Mouse (Mus musculus): Measurements from ENCODE around the gene Rex1bd.

The Rex1bd gene

GRCm38 (mm10) chr8:70477269-70477982 lies 29.1 kb downstream of the Rex1bd start:
- no peak for DNase-seq (ENCODE audit: low read depth, low spot score)

DNA sequence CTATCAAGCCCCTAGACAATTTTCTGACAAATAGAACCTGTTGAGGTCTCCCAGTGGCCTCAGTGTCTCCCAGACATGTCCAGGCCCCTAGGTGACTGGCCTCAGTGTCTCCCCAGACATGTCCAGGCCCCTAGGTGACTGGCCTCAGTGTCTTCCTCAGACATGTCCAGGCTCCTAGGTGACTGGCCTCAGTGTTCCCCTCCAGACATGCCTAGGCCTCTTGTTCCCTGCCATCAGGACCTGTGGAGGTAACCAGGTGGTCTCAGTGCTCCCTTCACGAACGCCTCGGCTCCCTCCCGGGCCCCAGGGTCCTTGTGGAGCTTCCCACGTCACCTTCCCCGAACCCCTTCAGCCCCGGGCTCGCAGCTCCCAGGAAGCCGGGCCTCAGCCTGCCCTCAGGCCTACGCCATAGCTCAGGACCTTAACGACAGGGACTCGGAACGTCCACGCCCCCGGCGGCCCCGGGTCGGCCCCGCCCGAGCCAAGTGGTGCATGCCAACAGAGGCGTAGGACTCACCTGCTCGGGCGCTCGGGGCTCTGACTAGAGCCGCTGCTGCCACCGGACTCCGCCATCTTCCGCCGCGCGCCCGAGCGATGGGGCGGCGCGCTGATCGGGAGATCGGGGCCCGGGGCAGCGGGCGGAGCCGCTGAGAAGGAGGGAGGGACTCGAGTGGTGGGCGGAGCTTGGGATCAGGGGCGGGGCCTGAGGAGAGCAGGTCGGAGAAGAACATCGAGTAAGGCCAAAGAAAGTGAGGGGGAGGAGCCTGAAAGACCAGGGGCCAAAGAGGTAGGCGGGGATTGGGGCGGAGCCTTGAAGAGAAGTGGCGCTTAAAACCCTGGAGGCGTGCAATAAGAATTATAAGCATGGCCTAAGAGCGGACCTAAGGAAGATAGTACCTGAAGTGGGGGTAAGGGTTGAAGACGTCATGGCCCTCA lies 30.0 kb downstream of the Rex1bd start, which contains the start of gene Klhl26:
TSS of gene Klhl26 (minus strand) at position 636 of the 936 bp plus-strand sequence.
- DNase-seq (ENCODE audit: low read depth, low spot score) = peak; percentile 93

GRCm38 (mm10) chr8:70471856-70472255 lies 34.7 kb downstream of the Rex1bd start:
- no peak for DNase-seq (ENCODE audit: low read depth, low spot score)

DNA sequence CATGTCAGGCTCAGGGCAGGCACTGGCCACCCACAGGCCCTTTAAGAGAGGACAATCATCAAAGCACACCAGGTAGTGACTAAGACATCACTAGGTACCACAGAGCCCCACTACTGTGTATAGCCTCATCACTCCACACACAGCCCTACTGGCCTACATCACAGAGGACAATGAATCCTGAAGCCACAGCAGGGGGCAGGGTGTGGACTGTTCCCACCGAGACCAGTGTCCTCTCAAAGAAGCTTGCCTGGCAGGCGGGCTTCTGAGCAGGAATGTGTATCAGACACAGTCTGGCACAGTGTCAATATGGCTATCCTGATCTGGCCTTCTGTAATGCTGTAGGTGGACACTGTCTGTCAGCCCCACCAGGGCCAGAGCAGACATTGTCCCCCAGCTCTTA lies 36.6 kb downstream of the Rex1bd start:
- DNase-seq (ENCODE audit: low read depth, low spot score) = no peak

- DNase-seq (ENCODE audit: low read depth, low spot score) = no peak
These were observed 37.1 kb downstream of the Rex1bd start for GRCm38 (mm10) chr8:70469295-70469916.

DNA sequence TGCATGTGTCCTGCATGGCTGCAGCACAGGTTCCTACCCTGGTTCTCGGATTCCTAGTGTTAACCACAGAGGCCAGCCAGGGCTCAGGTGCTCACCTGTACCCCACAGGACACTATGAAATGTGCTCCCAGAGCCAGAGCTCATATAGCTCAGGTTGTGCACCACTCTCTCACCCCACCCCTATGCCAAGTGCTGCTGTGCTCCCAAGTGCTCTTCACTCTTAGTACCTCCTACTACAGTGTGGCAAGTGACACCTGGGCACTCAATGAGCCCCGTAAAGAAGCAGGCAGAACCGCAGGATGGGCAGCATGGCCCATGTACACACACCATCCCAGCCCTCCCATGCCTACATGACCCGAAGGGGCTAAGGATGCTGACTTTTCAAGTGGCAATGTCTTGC lies 37.8 kb downstream of the Rex1bd start:
- no peak for DNase-seq (ENCODE audit: low read depth, low spot score)

GRCm38 (mm10) chr8:70467907-70468306 lies 38.6 kb downstream of the Rex1bd start:
- no peak for DNase-seq (ENCODE audit: low read depth, low spot score)

GRCm38 (mm10) chr8:70467229-70467725 lies 39.3 kb downstream of the Rex1bd start:
- peak; percentile 7 for DNase-seq (ENCODE audit: low read depth, low spot score)

DNA sequence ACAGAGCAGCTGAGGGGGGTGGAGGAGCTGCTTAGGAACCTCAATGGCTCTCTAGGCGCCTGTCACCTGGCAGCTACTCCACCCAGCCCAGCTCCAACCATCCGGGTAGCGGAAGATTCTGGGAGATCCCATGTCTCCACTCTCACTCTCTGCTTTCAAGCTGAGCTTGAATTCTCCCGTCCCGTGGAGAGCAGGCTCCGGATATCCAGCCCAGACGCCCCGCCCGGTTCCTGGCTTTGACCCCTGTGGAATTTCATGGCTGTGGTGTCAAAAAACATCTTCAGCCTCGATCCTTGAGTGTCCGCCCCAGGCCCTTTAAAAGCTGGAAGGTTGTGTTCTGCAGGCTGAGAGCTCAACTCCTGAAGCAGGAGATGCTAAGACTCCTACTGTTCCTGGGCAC lies 39.8 kb downstream of the Rex1bd start:
- DNase-seq (ENCODE audit: low read depth, low spot score) = no peak

DNA sequence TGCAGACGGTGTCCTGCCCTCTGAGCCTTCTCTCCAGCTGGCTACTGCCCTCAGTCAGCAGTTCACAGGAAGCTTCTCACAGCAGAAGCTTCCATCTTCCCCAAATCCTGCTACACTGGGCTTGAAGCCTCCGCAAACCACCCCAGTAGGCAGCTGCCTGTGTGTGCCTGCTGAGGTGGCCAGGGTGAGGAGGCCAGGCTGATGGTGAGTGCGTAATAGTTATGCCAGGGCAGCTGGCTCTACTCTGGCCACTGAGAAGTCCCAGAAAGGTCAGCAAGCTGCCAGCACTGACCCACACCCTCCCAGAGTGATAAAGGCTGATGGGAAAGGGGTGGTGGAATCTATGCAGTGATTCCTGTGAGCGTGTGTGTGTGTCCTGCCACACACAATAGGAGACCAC lies 40.2 kb downstream of the Rex1bd start:
- no peak for DNase-seq (ENCODE audit: low read depth, low spot score)

- no peak for DNase-seq (ENCODE audit: low read depth, low spot score)
These were observed 40.9 kb downstream of the Rex1bd start for GRCm38 (mm10) chr8:70465701-70466100.

DNA sequence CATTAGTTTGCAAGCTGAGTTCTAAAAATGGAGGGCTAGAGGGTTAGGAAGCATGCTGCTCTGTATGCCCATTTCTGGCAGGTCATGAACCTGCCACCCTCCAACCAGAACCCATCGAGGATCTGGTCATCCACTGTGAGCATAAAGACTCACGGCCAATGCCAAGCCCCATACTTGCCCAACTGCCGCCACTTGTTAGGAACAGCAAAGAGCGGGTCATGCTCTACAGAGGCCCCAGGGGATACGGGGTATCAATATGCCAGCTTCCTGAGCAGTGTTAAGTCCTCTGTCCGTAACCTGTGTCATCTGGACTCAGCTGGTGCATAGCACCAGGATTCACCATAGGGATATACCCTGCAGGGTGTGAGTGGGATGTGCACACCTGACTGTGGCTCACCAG lies 42.4 kb downstream of the Rex1bd start:
- DNase-seq (ENCODE audit: low read depth, low spot score) = no peak

- no peak for DNase-seq (ENCODE audit: low read depth, low spot score)
These were observed 43.2 kb downstream of the Rex1bd start for GRCm38 (mm10) chr8:70463306-70463705.

GRCm38 (mm10) chr8:70462516-70462813 lies 44.1 kb downstream of the Rex1bd start:
- DNase-seq (ENCODE audit: low read depth, low spot score) = no peak

GRCm38 (mm10) chr8:70461765-70462515 lies 44.6 kb downstream of the Rex1bd start:
- no peak for DNase-seq (ENCODE audit: low read depth, low spot score)

DNA sequence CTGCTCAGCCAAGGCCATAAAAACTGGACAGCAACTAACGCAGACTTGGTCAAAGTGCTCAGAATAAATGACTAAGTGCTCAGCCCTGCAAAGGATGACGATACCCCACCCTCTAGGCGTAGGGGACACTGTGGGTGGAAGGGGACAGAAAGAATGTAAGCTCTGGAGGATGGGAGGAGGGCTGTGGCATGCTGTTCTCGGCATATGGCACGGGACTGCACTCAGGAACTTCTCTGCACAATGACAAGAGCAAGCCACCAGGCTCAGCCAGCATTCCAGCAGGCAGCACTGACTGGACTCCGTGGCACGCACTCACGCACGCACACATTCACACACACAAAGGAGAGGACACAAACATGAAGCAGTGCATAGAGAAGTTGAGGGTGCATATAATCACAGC lies 45.9 kb downstream of the Rex1bd start:
- DNase-seq (ENCODE audit: low read depth, low spot score) = no peak

DNA sequence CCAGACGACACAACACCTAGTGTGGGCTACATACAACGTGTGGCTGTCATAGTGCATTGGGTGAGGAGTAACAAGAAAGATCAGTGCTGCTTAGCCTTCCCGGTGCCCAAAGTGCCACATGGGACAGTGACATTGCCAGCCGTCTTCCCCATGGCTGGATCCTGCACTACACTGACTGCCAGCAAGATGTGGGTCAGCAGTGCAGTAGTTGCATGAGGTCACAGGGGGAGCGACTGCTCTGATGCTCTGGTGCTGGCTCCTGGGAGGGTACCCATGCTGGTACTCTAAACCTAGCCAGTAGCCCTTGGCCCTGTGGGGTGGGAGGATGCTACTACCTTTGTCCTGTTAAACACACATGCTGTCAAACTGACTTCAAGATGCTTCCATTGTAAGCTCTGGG lies 46.4 kb downstream of the Rex1bd start:
- no peak for DNase-seq (ENCODE audit: low read depth, low spot score)

DNA sequence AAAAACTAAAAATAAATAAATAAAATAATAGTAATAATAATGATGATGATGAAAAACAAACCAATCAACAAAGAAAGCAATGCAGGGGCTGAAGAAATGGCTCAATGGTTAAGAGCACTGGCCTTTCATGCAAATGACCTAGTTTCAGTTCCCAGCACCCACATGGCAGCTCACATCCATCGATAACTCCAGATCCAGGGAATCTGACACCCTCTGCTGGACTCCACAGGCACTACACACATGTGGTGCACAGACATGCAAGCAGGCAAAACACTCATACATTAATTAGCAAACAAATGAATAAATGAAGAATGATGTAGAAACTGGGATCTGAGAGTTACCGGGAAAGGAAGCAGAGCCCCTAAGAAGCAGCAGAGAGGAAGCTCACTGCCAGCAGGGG lies 46.9 kb downstream of the Rex1bd start:
- no peak for DNase-seq (ENCODE audit: low read depth, low spot score)

- DNase-seq (ENCODE audit: low read depth, low spot score) = no peak
These were observed 48.1 kb downstream of the Rex1bd start for GRCm38 (mm10) chr8:70458462-70458861.

GRCm38 (mm10) chr8:70457882-70458281 lies 48.7 kb downstream of the Rex1bd start:
- no peak for DNase-seq (ENCODE audit: low read depth, low spot score)

DNA sequence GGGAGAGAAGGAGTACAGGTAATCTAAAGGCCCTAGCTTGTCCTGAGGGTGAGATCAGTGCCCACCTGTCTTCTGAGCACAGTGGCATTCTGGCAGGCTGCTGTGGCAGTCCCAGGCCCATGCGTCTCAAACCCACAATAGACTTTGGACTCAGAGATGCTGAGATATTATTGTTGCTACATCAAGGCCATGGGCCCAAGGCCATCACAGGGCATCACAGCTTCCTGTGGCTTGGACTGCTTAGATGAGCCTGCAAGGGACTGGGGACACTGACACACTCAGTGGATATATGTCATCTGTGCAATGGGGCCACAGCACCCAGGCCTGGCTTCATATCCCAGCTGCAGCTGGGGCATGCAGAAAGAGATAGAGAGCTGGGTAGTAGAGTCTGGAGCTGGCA lies 49.6 kb downstream of the Rex1bd start:
- no peak for DNase-seq (ENCODE audit: low read depth, low spot score)

All from mesoderm, embryonic 11.5 days (tissue).